Mouse (Mus musculus): Measurements from ENCODE around the gene Mus81. TPM values are rescaled to one million over a fixed set of nuclear protein-coding genes. Genes with fewer than 3 reads are reported as not detected.

Mus81 gene
- polyA plus RNA-seq, 1 experiment from 2014 or later = 38.4 TPM

DNA sequence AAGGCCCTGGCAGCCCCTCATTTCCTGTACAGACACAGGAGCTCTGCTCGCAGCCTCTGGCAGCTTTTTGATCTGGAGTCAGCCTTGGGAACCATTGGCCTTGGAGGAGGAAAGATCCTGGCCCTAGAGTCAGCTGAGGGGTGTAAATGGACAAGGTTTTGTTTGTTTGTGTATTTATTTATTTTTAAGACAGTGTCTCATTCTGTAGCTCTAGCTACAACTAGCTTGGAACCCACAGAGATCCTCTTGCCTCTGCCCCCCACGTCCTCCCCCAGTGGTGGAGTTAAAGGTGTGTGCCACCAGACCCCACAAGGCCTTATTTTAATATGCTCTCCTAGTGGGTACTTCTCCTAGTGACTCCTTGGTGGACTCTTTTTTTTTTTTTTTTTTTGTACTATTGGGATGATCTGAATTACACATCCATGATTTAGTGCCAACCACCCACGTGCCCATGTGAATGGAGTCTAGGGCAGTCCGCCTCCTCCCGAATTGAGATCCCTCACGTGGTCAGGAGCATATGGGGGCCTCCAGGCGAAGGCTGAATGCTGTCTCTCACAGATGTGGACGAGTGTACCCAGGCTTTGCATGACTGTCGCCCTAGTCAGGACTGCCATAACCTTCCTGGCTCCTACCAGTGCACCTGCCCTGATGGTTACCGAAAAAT, 11.1 kb downstream of the Mus81 start:
- Histone ChIP-seq H3K9ac (ENCODE audit: low read length) (0 out of 2 replicates have a peak overlapping the region, but pooled peaks have one; percentile 9), H3K36me3 (ENCODE audit: control insufficient read depth, insufficient read depth, low read length) (no peaks in the 10 kb centered on the region), H3K4me3 (ENCODE audit: low read depth, low read length) (no peak overlapping the region), H3K9me3 (ENCODE audit: control insufficient read depth, low read length) (no peaks in the 10 kb centered on the region), H3K4me2 (no peak overlapping the region), H3K27ac (ENCODE audit: low read depth, low read length) (no peak overlapping the region), H3K4me1 (ENCODE audit: control insufficient read depth, insufficient read depth, low read length) (peaks cover 15% of the 10 kb centered on the region), H3K27me3 (ENCODE audit: control insufficient read depth, insufficient read depth, low read length) (0 out of 2 replicates have a peak, but pooled peaks cover 2% of the 10 kb centered on the region)
- WGBS = 90% methylated on average over 10 of the region's 10 CpGs
- DNase-seq (ENCODE audit: low spot score, missing footprints) (no peak), ATAC-seq (ENCODE audit: low FRiP score) (no peak)

GRCm38 (mm10) chr19:5475069-5475714, 13.0 kb downstream of the Mus81 start:
- Histone ChIP-seq H3K4me3 (ENCODE audit: low read depth, low read length) (peak overlapping the region; percentile 62), H3K4me1 (ENCODE audit: control insufficient read depth, insufficient read depth, low read length) (peaks cover 15% of the 10 kb centered on the region), H3K36me3 (ENCODE audit: control insufficient read depth, insufficient read depth, low read length) (no peaks in the 10 kb centered on the region), H3K27ac (ENCODE audit: low read depth, low read length) (no peak overlapping the region), H3K27me3 (ENCODE audit: control insufficient read depth, insufficient read depth, low read length) (0 out of 2 replicates have a peak, but pooled peaks cover 2% of the 10 kb centered on the region), H3K9ac (ENCODE audit: low read length) (peak overlapping the region; percentile 88), H3K4me2 (peak overlapping the region; percentile 95), H3K9me3 (ENCODE audit: control insufficient read depth, low read length) (no peaks in the 10 kb centered on the region)
- DNase-seq (ENCODE audit: low spot score, missing footprints) = peak; percentile 91
- WGBS = 28% methylated on average over 13 of the region's 13 CpGs
- peak; percentile 45 for ATAC-seq (ENCODE audit: low FRiP score)

- peak overlapping the region; percentile 88 for H3K9ac ChIP-seq (ENCODE audit: low read length)
- peaks cover 15% of the 10 kb centered on the region for H3K4me1 ChIP-seq (ENCODE audit: control insufficient read depth, insufficient read depth, low read length)
- H3K27ac ChIP-seq (ENCODE audit: low read depth, low read length) = no peak overlapping the region; the same call in 1 of the 2 replicates
- H3K36me3 ChIP-seq (ENCODE audit: control insufficient read depth, insufficient read depth, low read length) = no peaks in the 10 kb centered on the region
- ATAC-seq (ENCODE audit: low FRiP score) (peak; percentile 75), DNase-seq (ENCODE audit: low spot score, missing footprints) (peak; percentile 93)
- WGBS = under 1% methylated on average over 48 of the region's 68 CpGs
- no peaks in the 10 kb centered on the region for H3K9me3 ChIP-seq (ENCODE audit: control insufficient read depth, low read length)
- 0 out of 2 replicates have a peak, but pooled peaks cover 2% of the 10 kb centered on the region for H3K27me3 ChIP-seq (ENCODE audit: control insufficient read depth, insufficient read depth, low read length)
- peak overlapping the region; percentile 62 for H3K4me3 ChIP-seq (ENCODE audit: low read depth, low read length)
- peak overlapping the region; percentile 95 for H3K4me2 ChIP-seq
These were observed 13.7 kb downstream of the Mus81 start for GRCm38 (mm10) chr19:5474281-5475068.

- peak; percentile 96 for DNase-seq (ENCODE audit: low spot score, missing footprints)
- peak; percentile 78 for ATAC-seq (ENCODE audit: low FRiP score)
- Histone ChIP-seq H3K27ac (ENCODE audit: low read depth, low read length) (peak within 1 kb of the TSS; percentile 5; the same call in 1 of the 2 replicates), H3K4me2 (peak within 1 kb of the TSS; percentile 95), H3K36me3 (ENCODE audit: control insufficient read depth, insufficient read depth, low read length) (no peaks in the 10 kb centered on the region), H3K9ac (ENCODE audit: low read length) (peak within 1 kb of the TSS; percentile 88), H3K27me3 (ENCODE audit: control insufficient read depth, insufficient read depth, low read length) (0 out of 2 replicates have a peak, but pooled peaks cover 2% of the 10 kb centered on the region), H3K4me1 (ENCODE audit: control insufficient read depth, insufficient read depth, low read length) (peaks cover 15% of the 10 kb centered on the region), H3K4me3 (ENCODE audit: low read depth, low read length) (peak within 1 kb of the TSS; percentile 62), H3K9me3 (ENCODE audit: control insufficient read depth, low read length) (no peaks in the 10 kb centered on the region)
- WGBS = under 1% methylated on average over 22 of the region's 22 CpGs
These were observed 14.5 kb downstream of the Mus81 start, which contains the start of gene Efemp2 for GRCm38 (mm10) chr19:5473720-5474119. Gene Efemp2 (plus strand): TSS chr19:5473954.

- 80% methylated on average over 3 of the region's 3 CpGs for WGBS
- Histone ChIP-seq H3K27ac (ENCODE audit: low read depth, low read length) (no peak overlapping the region), H3K9ac (ENCODE audit: low read length) (no peak overlapping the region), H3K27me3 (ENCODE audit: control insufficient read depth, insufficient read depth, low read length) (0 out of 2 replicates have a peak, but pooled peaks cover 2% of the 10 kb centered on the region), H3K4me1 (ENCODE audit: control insufficient read depth, insufficient read depth, low read length) (peaks cover 15% of the 10 kb centered on the region), H3K36me3 (ENCODE audit: control insufficient read depth, insufficient read depth, low read length) (no peaks in the 10 kb centered on the region), H3K4me3 (ENCODE audit: low read depth, low read length) (no peak overlapping the region), H3K4me2 (no peak overlapping the region), H3K9me3 (ENCODE audit: control insufficient read depth, low read length) (no peaks in the 10 kb centered on the region)
- DNase-seq (ENCODE audit: low spot score, missing footprints) = no peak
- ATAC-seq (ENCODE audit: low FRiP score) = no peak
These were observed 15.3 kb downstream of the Mus81 start for GRCm38 (mm10) chr19:5472857-5473256.

GRCm38 (mm10) chr19:5471846-5472245, 16.4 kb downstream of the Mus81 start:
- H3K4me3 ChIP-seq (ENCODE audit: low read depth, low read length) = no peak overlapping the region
- WGBS = 53% methylated on average over 5 of the region's 5 CpGs
- ATAC-seq (ENCODE audit: low FRiP score) = no peak

GRCm38 (mm10) chr19:5468374-5468773, 19.8 kb downstream of the Mus81 start, which contains the start of gene Ctsw:
Gene Ctsw (minus strand): TSS chr19:5468507.
- WGBS = 65% methylated on average over 5 of the region's 5 CpGs
- DNase-seq (ENCODE audit: low spot score, missing footprints) (no peak), ATAC-seq (ENCODE audit: low FRiP score) (no peak)
- Histone ChIP-seq H3K27ac (ENCODE audit: low read depth, low read length) (no peak within 1 kb of the TSS), H3K4me2 (no peak within 1 kb of the TSS), H3K4me1 (ENCODE audit: control insufficient read depth, insufficient read depth, low read length) (peaks cover 5% of the 10 kb centered on the region), H3K36me3 (ENCODE audit: control insufficient read depth, insufficient read depth, low read length) (0 out of 2 replicates have a peak, but pooled peaks cover 4% of the 10 kb centered on the region), H3K4me3 (ENCODE audit: low read depth, low read length) (no peak within 1 kb of the TSS), H3K9ac (ENCODE audit: low read length) (no peak within 1 kb of the TSS), H3K27me3 (ENCODE audit: control insufficient read depth, insufficient read depth, low read length) (0 out of 2 replicates have a peak, but pooled peaks cover under 1% of the 10 kb centered on the region), H3K9me3 (ENCODE audit: control insufficient read depth, low read length) (no peaks in the 10 kb centered on the region)

More at GRCm38 (mm10) chr19:5471846-5472245, 16.4 kb downstream of the Mus81 start:
- H3K27ac ChIP-seq (ENCODE audit: low read depth, low read length) = no peak overlapping the region
- no peak overlapping the region for H3K4me2 ChIP-seq
- no peak overlapping the region for H3K9ac ChIP-seq (ENCODE audit: low read length)
- no peaks in the 10 kb centered on the region for H3K36me3 ChIP-seq (ENCODE audit: control insufficient read depth, insufficient read depth, low read length)
- 0 out of 2 replicates have a peak, but pooled peaks cover 2% of the 10 kb centered on the region for H3K27me3 ChIP-seq (ENCODE audit: control insufficient read depth, insufficient read depth, low read length)
- no peaks in the 10 kb centered on the region for H3K9me3 ChIP-seq (ENCODE audit: control insufficient read depth, low read length)
- DNase-seq (ENCODE audit: low spot score, missing footprints) = no peak
- H3K4me1 ChIP-seq (ENCODE audit: control insufficient read depth, insufficient read depth, low read length) = peaks cover 15% of the 10 kb centered on the region

DNA sequence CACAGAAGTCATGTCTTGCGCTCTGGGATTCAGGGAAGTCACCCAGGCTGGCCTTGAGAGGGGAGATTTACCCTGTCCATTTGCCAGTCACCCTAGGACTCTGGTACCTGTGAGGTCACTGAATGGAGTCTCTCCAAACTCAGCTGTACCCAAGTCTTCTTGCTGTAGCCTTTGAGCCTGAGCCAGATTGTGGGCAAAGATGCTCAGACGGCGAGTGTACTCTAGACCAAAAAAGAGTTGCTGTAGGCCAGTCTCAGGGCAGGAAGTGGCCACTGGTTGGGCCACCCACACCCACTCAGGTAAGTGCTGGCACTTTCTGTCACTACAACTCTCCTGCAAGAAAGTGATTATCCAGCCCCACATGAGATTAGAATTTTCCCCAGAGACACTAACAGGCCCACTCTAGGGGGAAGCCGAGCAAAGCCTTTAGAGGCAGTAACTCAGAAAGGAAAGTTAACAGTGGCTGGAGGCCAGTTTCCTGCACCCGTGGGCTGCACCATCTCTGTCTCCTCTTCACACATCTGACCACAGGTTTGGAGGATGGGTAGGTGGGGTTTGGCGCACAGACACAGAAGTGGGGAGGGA, 21.2 kb downstream of the Mus81 start:
- H3K27me3 ChIP-seq (ENCODE audit: control insufficient read depth, insufficient read depth, low read length) = no peaks in the 10 kb centered on the region
- no peak overlapping the region for H3K27ac ChIP-seq (ENCODE audit: low read depth, low read length)
- 94% methylated on average over 6 of the region's 6 CpGs for WGBS
- no peaks in the 10 kb centered on the region for H3K9me3 ChIP-seq (ENCODE audit: control insufficient read depth, low read length)
- H3K4me1 ChIP-seq (ENCODE audit: control insufficient read depth, insufficient read depth, low read length) = peaks cover 5% of the 10 kb centered on the region
- DNase-seq (ENCODE audit: low spot score, missing footprints) (no peak), ATAC-seq (ENCODE audit: low FRiP score) (no peak)
- H3K4me3 ChIP-seq (ENCODE audit: low read depth, low read length) = no peak overlapping the region
- 0 out of 2 replicates have a peak, but pooled peaks cover 4% of the 10 kb centered on the region for H3K36me3 ChIP-seq (ENCODE audit: control insufficient read depth, insufficient read depth, low read length)
- H3K9ac ChIP-seq (ENCODE audit: low read length) = no peak overlapping the region
- H3K4me2 ChIP-seq = no peak overlapping the region

Data from midbrain, embryonic 11.5 days (tissue).